22 mouse cellular contexts compared by ENCODE assay signal in genomic region chr19:16805102-16805501, GRCm38 (mm10).
"Had no signal": no experiment of that assay in that cellular context is flagged by ENCODE, and none has a peak within 500 bp of the region (broad histone marks: within the 10 kb centered on the region; RNA-seq: fewer than 3 reads in every experiment).

No protein-coding gene starts in this region.

- DNase-seq: gastrocnemius, postnatal 10 days; gastrocnemius, postnatal 25 days; heart, adult 11 months; heart, adult 2 months; heart, postnatal 14 days; heart, postnatal 36 days; kidney, adult 11 months; kidney, adult 2 months; kidney, adult 9 months; kidney, postnatal 14 days; kidney, postnatal 36 days had no signal

- H3K27me3 ChIP-seq: heart, embryonic 15.5 days; hindbrain, embryonic 13.5 days; hindbrain, embryonic 15.5 days; kidney, embryonic 15.5 days; limb, embryonic 12.5 days had no signal

- H3K27ac ChIP-seq: heart, adult 2 months; heart, embryonic 13.5 days; heart, embryonic 15.5 days; hindbrain, embryonic 13.5 days; hindbrain, embryonic 15.5 days; hindbrain, postnatal 0 days; kidney, embryonic 15.5 days; kidney, postnatal 0 days; left cerebral cortex, adult 2 months; limb, embryonic 10.5 days; limb, embryonic 12.5 days had no signal

- H3K9ac ChIP-seq: heart, embryonic 13.5 days; heart, embryonic 15.5 days; hindbrain, embryonic 13.5 days; hindbrain, embryonic 15.5 days; kidney, embryonic 15.5 days; limb, embryonic 12.5 days had no signal

- H3K4me1 ChIP-seq: heart, embryonic 13.5 days; heart, embryonic 15.5 days; hindbrain, embryonic 13.5 days; hindbrain, embryonic 15.5 days; kidney, embryonic 15.5 days; limb, embryonic 10.5 days; limb, embryonic 12.5 days had no signal

- H3K4me2 ChIP-seq: heart, embryonic 11.5 days; heart, embryonic 13.5 days; heart, embryonic 15.5 days; hindbrain, embryonic 13.5 days; hindbrain, embryonic 15.5 days; kidney, embryonic 15.5 days; limb, embryonic 12.5 days had no signal

- H3K36me3 ChIP-seq: heart, embryonic 13.5 days; heart, embryonic 15.5 days; hindbrain, embryonic 13.5 days; hindbrain, embryonic 15.5 days; kidney, embryonic 15.5 days; limb, embryonic 10.5 days; limb, embryonic 12.5 days had no signal

- ATAC-seq: hindbrain, postnatal 0 days had no signal

- H3K4me3 ChIP-seq: heart, adult 2 months; heart, embryonic 13.5 days; heart, embryonic 15.5 days; hindbrain, embryonic 13.5 days; hindbrain, embryonic 15.5 days; kidney, embryonic 15.5 days; left cerebral cortex, adult 2 months; limb, embryonic 10.5 days; limb, embryonic 12.5 days had no signal

- H3K9me3 ChIP-seq: heart, embryonic 13.5 days; heart, embryonic 15.5 days; hindbrain, embryonic 13.5 days; hindbrain, embryonic 15.5 days; kidney, embryonic 15.5 days; limb, embryonic 10.5 days; limb, embryonic 12.5 days had no signal
